Mouse (Mus musculus): ENCODE results near the gene Il10ra. TPM values are rescaled to one million over a fixed set of nuclear protein-coding genes. Genes with fewer than 3 reads are reported as not detected.

Gene Il10ra
- total RNA-seq, 2 experiments from 2014 or later: 2.2 to 2.3 TPM

DNA sequence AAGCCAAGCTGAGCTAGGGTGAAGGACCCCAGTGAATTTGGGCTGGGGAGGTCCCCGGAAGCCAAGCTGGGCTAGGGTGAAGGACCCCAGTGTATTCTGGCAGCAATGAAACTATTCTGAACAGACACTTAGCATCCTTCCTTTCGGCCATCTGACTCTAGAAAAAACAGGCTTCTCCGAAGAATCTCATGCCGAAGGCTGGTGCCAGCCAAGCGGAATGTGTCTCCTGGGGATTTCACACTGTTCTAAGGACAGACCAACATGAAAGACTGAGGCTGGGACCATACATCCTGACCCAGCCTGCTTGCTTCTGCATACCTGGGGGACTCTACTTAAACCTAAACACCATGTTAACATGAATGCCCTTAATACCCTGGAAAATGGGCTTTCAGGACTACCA is 7.1 kb downstream of the Il10ra start:
- no peak for DNase-seq (ENCODE audit: low spot score)
- intact Hi-C loops (cut with DNase I): no loop called here

GRCm38 (mm10) chr9:45261466-45261865 is 7.5 kb downstream of the Il10ra start:
- DNase-seq (ENCODE audit: low spot score): no peak
- intact Hi-C loops (cut with DNase I): no loop called here

DNA sequence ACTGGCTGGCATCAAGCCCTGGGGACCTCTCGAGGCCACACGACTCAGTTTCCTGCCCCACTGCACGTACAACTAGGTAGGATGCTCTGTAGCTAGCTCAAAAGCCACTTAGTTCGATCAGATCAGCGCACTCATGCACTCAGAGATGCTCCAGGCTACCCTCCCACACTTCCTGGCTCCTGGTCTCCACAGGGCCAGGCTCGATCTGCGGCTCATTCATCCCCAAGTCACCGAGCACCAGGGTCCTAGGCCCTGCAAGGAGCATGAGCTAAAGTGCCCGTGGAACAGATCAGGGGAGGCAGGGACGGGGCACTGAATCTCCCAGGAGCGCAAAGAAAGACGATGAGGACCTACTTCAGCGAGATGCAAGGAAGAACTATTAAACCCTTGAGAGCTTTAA is 9.9 kb downstream of the Il10ra start:
- intact Hi-C loops (cut with DNase I): no loop called here
- no peak for DNase-seq (ENCODE audit: low spot score)

DNA sequence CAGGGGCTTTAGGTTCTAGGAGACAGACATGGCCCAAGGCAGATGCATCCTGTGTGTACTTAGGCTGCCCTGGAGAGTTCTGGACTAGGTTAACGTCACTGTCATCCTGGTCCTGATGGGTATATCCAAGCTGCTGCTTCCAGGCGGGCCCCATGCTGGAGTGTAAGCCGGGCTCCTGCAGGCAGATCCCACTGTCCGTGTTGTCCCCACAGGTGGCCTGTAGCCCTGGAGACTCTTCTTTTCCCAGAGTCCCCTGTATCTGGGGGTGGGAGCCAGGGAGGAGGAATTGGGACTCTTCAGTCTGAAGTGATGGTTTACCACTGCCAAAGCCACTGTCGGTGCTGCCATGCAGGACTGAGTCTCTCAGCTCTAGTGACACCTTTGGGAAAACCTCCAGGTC is 13.0 kb downstream of the Il10ra start:
- intact Hi-C loops (cut with DNase I): no loop called here
- DNase-seq (ENCODE audit: low spot score): no peak

GRCm38 (mm10) chr9:45255431-45255830 is 13.5 kb downstream of the Il10ra start:
- no peak for DNase-seq (ENCODE audit: low spot score)
- intact Hi-C loops (cut with DNase I): no loop called here

- no peak for DNase-seq (ENCODE audit: low spot score)
- intact Hi-C loops (cut with DNase I): no loop called here
These were observed 14.3 kb downstream of the Il10ra start for GRCm38 (mm10) chr9:45254605-45255004.

DNA sequence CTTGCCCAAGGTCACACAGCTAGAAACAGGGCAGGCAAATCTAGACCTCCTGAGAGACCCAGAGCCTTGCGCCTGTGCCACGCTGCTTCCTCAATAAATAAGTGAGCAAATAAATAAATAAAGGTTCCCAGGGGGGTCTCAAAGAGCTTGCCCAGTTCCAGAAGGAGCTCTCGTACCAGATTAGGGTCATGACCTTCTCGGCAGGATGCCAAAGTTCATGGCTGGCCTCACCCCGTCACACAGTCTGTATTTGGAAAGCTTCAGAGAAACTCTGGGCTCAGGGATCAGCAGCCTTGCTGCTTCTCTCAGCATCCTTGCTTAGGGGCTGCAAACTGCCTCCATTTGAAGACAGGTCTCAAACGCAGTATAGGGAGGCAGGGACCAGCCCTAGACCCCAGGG is 14.9 kb downstream of the Il10ra start:
- intact Hi-C loops (cut with DNase I): no loop called here
- no peak for DNase-seq (ENCODE audit: low spot score)

GRCm38 (mm10) chr9:45252395-45252794 is 16.6 kb downstream of the Il10ra start:
- no peak for DNase-seq (ENCODE audit: low spot score)
- intact Hi-C loops (cut with DNase I): no loop called here

GRCm38 (mm10) chr9:45251990-45252389 is 17.0 kb downstream of the Il10ra start:
- no peak for DNase-seq (ENCODE audit: low spot score)
- intact Hi-C loops (cut with DNase I): no loop called here

- intact Hi-C loops (cut with DNase I): no loop called here
- no peak for DNase-seq (ENCODE audit: low spot score)
These were observed 17.7 kb downstream of the Il10ra start for GRCm38 (mm10) chr9:45251281-45251680.

DNA sequence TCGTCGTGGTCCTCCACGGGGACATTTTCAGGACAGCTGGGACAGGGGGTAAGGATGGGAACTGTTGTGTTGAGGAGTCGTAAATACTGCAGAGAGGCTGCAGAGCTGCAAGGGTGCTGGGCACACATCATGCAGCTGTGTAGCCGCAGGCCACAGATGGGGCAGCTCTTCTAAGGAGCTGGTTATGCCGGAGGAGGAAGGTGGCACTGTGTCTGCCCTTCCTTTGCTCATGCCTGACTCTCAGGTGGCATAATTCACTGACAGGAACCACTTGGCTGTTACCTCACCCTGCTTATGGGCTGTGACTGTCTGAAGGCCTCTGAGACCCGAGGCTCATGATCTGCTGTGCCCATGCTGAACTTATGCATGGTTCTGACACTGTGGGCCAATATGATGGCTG is 18.6 kb downstream of the Il10ra start:
- DNase-seq (ENCODE audit: low spot score): no peak
- intact Hi-C loops (cut with DNase I): no loop called here

DNA sequence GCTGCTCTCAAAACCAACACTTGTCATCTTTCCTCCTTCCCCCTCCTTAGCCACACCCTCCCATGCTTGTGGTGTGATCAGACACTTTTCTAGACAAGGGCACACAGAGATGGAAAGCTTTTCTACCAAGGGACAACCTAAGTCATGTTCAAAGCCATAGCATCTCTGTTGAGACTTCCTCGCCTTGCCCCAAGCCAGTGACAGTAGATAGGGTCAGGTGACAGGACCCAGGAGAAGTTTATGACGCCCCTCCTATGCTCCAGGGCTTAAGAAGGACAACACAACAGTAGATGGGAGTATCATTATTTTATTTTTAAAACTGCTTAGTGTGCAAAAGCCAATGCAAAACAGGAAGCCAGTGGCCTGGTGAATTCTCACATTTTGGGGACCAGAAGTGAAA is 21.4 kb downstream of the Il10ra start:
- DNase-seq (ENCODE audit: low spot score): no peak

GRCm38 (mm10) chr9:45246060-45246459 is 22.9 kb downstream of the Il10ra start:
- DNase-seq (ENCODE audit: low spot score): peak; percentile 18
- intact Hi-C loops (cut with DNase I): no loop called here

More for the DNA sequence above, 21.4 kb downstream of the Il10ra start:
- intact Hi-C loops (cut with DNase I): no loop called here

DNA sequence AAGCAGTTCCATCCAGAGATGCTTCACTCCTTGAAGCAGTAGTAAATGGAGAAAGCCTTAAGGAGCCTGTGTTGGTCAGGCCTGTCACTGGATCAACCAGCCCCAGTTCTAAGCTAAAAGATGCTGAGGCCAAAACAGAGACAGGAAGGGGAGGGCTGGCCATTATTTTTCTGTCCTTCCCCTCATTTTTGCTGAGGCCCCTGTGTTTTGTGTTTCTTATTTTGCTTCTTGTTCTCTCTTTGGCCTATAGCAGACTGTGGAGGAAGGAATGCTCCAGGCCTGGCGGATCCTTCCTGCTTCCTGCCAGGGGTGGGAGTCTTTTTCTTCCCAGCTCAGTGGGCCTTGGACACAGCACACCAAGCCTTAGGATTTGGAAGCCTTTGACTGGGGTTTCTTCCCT is 23.5 kb downstream of the Il10ra start:
- intact Hi-C loops (cut with DNase I): no loop called here
- no peak for DNase-seq (ENCODE audit: low spot score)

DNA sequence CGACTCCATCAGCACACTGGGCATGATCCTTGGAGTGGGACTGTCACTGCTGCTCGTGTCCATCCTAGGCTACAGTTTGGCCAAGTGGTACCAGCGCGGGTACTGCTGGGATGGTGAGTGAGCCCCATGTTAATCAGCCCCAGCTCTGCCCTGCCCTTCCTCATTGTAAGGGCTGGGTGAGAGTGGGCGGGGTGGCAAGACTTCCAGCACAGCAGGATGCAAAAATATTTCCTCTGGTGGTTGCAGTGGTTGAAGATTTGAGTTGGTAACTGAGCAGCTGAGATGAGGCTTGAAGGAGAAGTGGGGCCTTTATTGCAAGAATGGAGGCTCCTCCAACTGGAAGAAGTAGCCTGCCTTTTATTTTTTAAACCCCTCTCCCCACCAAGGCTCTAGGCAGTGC is 27.6 kb downstream of the Il10ra start:
- intact Hi-C loops (cut with DNase I): no loop called here

GRCm38 (mm10) chr9:45236744-45237143 is 32.2 kb downstream of the Il10ra start:
- no peak for DNase-seq (ENCODE audit: low spot score)
- intact Hi-C loops (cut with DNase I): no loop called here

More for the DNA sequence above, 27.6 kb downstream of the Il10ra start:
- DNase-seq (ENCODE audit: low spot score): no peak

- intact Hi-C loops (cut with DNase I): no loop called here
- no peak for DNase-seq (ENCODE audit: low spot score)
These were observed 33.2 kb downstream of the Il10ra start for GRCm38 (mm10) chr9:45235668-45236227.

DNA sequence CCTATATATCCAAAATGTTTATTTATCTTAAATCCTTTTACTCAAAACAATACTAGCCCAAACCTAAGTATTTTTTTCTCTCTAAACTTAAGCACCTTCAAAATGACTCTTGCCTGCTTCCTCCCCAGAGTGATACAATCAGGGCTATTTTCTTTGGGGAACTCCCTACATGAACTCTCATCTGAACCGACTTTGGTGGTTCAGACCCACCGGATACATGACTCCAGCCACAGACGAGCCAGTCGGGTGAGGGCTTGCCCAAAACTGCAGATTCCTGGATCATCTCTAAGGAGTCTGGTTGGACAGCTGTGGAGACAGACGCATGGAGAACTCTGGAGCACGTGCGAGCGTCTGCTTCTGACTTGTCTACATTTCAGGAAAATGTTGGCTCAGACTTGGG is 39.6 kb downstream of the Il10ra start:
- DNase-seq (ENCODE audit: low spot score): no peak
- intact Hi-C loops (cut with DNase I): no loop called here

GRCm38 (mm10) chr9:45221567-45221966 is 47.4 kb downstream of the Il10ra start:
- peak; percentile 52 for DNase-seq (ENCODE audit: low spot score)
- intact Hi-C loops (cut with DNase I): loop anchor here (1.0 to 5.0 kb wide), 3 partner anchors 76 to 196 kb away; no protein-coding TSS in a partner anchor

DNA sequence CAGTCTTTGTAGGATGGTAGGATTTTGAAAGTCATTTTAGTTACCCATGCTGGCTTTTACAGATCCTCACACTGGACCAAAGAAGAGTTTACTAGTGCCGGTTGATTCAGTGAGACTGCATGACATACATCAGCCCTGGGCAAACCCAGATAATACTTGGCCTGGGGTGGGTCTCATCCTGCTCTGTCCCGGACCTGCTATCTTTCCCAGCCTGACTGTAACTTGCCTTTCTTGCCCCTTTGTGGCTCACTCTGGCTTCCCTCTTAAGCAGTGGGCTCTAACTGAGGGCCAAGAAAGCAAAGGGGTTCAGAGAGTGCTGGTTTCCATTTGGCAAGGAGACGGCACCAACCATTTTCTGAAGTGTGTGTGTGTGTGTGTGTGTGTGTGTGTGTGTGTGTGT is 49.3 kb downstream of the Il10ra start:
- no peak for DNase-seq (ENCODE audit: low spot score)
- intact Hi-C loops (cut with DNase I): loop anchor here (5.0 kb wide), 2 partner anchors 78 to 198 kb away; no protein-coding TSS in a partner anchor

GRCm38 (mm10) chr9:45215526-45216179 is 53.3 kb downstream of the Il10ra start:
- DNase-seq (ENCODE audit: low spot score): no peak
- intact Hi-C loops (cut with DNase I): no loop called here

- intact Hi-C loops (cut with DNase I): no loop called here
- no peak for DNase-seq (ENCODE audit: low spot score)
These were observed 56.9 kb downstream of the Il10ra start for GRCm38 (mm10) chr9:45212001-45212400.
